Mouse (Mus musculus) CH12.LX (cell line): Measurements from ENCODE around the gene Wdpcp. TPM values are rescaled to one million over a fixed set of nuclear protein-coding genes. Genes with fewer than 3 reads are reported as not detected.

ENCODE experiments used
- DNase-seq: peaks from one replicate; pipeline ENCODE4 v3.0.0-alpha.2; 2013; ENCODE audit errors: extremely low read depth
- H3K27ac ChIP-seq: 2 replicates; pipeline ENCODE4 v1.5.1; 2012; ENCODE audit warnings: low read depth, mild to moderate bottlenecking, control low read depth, moderate library complexity; ENCODE audit not compliant: insufficient read depth
- H3K27me3 ChIP-seq: replicated peaks from 2 replicates; pipeline ENCODE3; 2012; ENCODE audit warnings: inconsistent platforms
- H3K36me3 ChIP-seq, 2 experiments: replicated peaks in 1 of 2; 2 replicates each; pipeline versions ENCODE3 to v1.6.1; 2012; ENCODE audit warnings: inconsistent platforms in 1 of 2, low read length in 1 of 2, mild to moderate bottlenecking in 1 of 2, mixed read lengths in 1 of 2, moderate library complexity in 1 of 2; ENCODE audit not compliant: control insufficient read depth in 1 of 2, insufficient read depth in 1 of 2
- H3K4me1 ChIP-seq, 2 experiments: 2 replicates each; pipeline ENCODE4 v1.6.1; 2012; ENCODE audit warnings: inconsistent platforms in 1 of 2, moderate library complexity in 1 of 2; ENCODE audit not compliant: insufficient read depth in 2 of 2, control insufficient read depth in 1 of 2
- H3K4me2 ChIP-seq: 2 replicates; pipeline ENCODE4 v1.6.1; 2012; ENCODE audit warnings: low read depth, mild to moderate bottlenecking, control low read depth; ENCODE audit not compliant: poor library complexity, insufficient read depth, severe bottlenecking
- H3K4me3 ChIP-seq, 3 experiments: fragments of 150-350 bp in 1 of 3; sonication (generic) in 1 of 3; replicated peaks in 1 of 3; 2 replicates each; pipeline versions ENCODE3 to v1.5.1; 2011 to 2012; ENCODE audit warnings: low read depth in 2 of 3, low read length in 2 of 3, mild to moderate bottlenecking in 2 of 3, moderate library complexity in 2 of 3, control low read depth in 1 of 3, improper control_type of control experiment in 1 of 3, inconsistent platforms in 1 of 3, mixed read lengths in 1 of 3; ENCODE audit not compliant: poor library complexity in 1 of 3
- H3K79me2 ChIP-seq: replicated peaks from 2 replicates; pipeline ENCODE4 v1.6.1; 2012; ENCODE audit warnings: mild to moderate bottlenecking, moderate library complexity; ENCODE audit not compliant: control insufficient read depth, poor library complexity, insufficient read depth, severe bottlenecking; ENCODE audit errors: extremely low read depth
- H3K9ac ChIP-seq: 2 replicates; pipeline ENCODE4 v1.6.1; 2012; ENCODE audit warnings: low read depth, mild to moderate bottlenecking, control low read depth, moderate library complexity; ENCODE audit not compliant: insufficient read depth
- H3K9me3 ChIP-seq: replicated peaks from 2 replicates; pipeline ENCODE3; 2012; ENCODE audit warnings: low read length, inconsistent platforms, mixed read lengths
- BHLHE40 ChIP-seq: IDR thresholded peaks from 2 replicates; pipeline ENCODE4 v1.6.1; 2011; ENCODE audit warnings: mild to moderate bottlenecking, low read depth, low read length, improper control_type of control experiment
- CHD2 ChIP-seq: IDR thresholded peaks from 2 replicates; pipeline ENCODE4 v1.6.1; 2011; ENCODE audit warnings: low read length, improper control_type of control experiment
- ELF1 ChIP-seq: IDR thresholded peaks from 2 replicates; pipeline ENCODE4 v1.6.1; 2014; ENCODE audit warnings: low read depth, mild to moderate bottlenecking, inconsistent platforms, low read length, improper control_type of control experiment
- EP300 ChIP-seq: IDR thresholded peaks from 2 replicates; pipeline ENCODE4 v1.6.1; 2011; ENCODE audit warnings: low read length, improper control_type of control experiment
- IRF4 ChIP-seq: IDR thresholded peaks from 2 replicates; pipeline ENCODE4 v1.6.1; 2014; ENCODE audit warnings: low read depth, mild to moderate bottlenecking, inconsistent platforms, low read length, improper control_type of control experiment
- JUN ChIP-seq: IDR thresholded peaks from 2 replicates; pipeline ENCODE4 v1.6.1; 2011; ENCODE audit warnings: low read depth, mild to moderate bottlenecking, low read length, improper control_type of control experiment, moderate library complexity; ENCODE audit not compliant: insufficient read depth
- JUND ChIP-seq: conservative IDR thresholded peaks from 2 replicates; pipeline ENCODE4 v1.6.1; 2011; ENCODE audit warnings: low read depth, low read length, improper control_type of control experiment
- MAFK ChIP-seq: IDR thresholded peaks from 2 replicates; pipeline ENCODE4 v1.6.1; 2011; ENCODE audit warnings: low read length, improper control_type of control experiment; ENCODE audit not compliant: insufficient replicate concordance
- MAX ChIP-seq: IDR thresholded peaks from 2 replicates; pipeline ENCODE4 v1.6.1; 2011; ENCODE audit warnings: low read length, improper control_type of control experiment
- MAZ ChIP-seq: IDR thresholded peaks from 2 replicates; pipeline ENCODE4 v1.6.1; 2012; ENCODE audit warnings: low read depth, mild to moderate bottlenecking, inconsistent platforms, low read length, improper control_type of control experiment, moderate library complexity
- MYC ChIP-seq: IDR thresholded peaks from 2 replicates; pipeline ENCODE4 v1.6.1; 2011; ENCODE audit warnings: low read depth, mild to moderate bottlenecking, improper control_type of control experiment, low read length
- NELFE ChIP-seq: IDR thresholded peaks from 2 replicates; pipeline ENCODE4 v1.6.1; 2011; ENCODE audit warnings: low read depth, low read length, improper control_type of control experiment
- NRF1 ChIP-seq: IDR thresholded peaks from 2 replicates; pipeline ENCODE4 v1.6.1; 2014; ENCODE audit warnings: low read depth, mild to moderate bottlenecking, inconsistent platforms, low read length, improper control_type of control experiment, moderate library complexity
- POLR2A ChIP-seq: IDR thresholded peaks from 2 replicates; pipeline ENCODE4 v1.6.1; 2011; ENCODE audit warnings: low read depth, mild to moderate bottlenecking, improper control_type of control experiment, low read length
- POLR2AphosphoS2 ChIP-seq: IDR thresholded peaks from 2 replicates; pipeline ENCODE4 v1.6.1; 2011; ENCODE audit warnings: low read depth, low read length, improper control_type of control experiment
- SIN3A ChIP-seq: IDR thresholded peaks from 2 replicates; pipeline ENCODE4 v1.6.1; 2012; ENCODE audit warnings: low read length, improper control_type of control experiment, inconsistent platforms
- TBP ChIP-seq: conservative IDR thresholded peaks from 2 replicates; pipeline ENCODE4 v1.6.1; 2011; ENCODE audit warnings: low read depth, low read length, improper control_type of control experiment
- TCF12 ChIP-seq: IDR thresholded peaks from 2 replicates; pipeline ENCODE4 v1.6.1; 2014; ENCODE audit warnings: low read depth, mild to moderate bottlenecking, inconsistent platforms, low read length, improper control_type of control experiment
- UBTF ChIP-seq: IDR thresholded peaks from 2 replicates; pipeline ENCODE4 v1.6.1; 2012; ENCODE audit warnings: low read depth, mild to moderate bottlenecking, inconsistent platforms, low read length, improper control_type of control experiment, moderate library complexity
- USF2 ChIP-seq: conservative IDR thresholded peaks from 2 replicates; pipeline ENCODE4 v1.6.1; 2011; ENCODE audit warnings: low read depth, low read length, improper control_type of control experiment
- ZNF384 ChIP-seq: IDR thresholded peaks from 2 replicates; pipeline ENCODE4 v1.6.1; 2012; ENCODE audit warnings: low read depth, low read length, improper control_type of control experiment, inconsistent platforms
- dilution Hi-C: fragments of 300-500 bp; cut with MboI; formaldehyde crosslinking; loops from 2 replicates; pipeline ENCODE4 v1.14.3; 2020; ENCODE audit warnings: low sequenced_read_pairs; ENCODE audit not compliant: extremely low pct_unique_long_range_greater_than_20kb, extremely low pct_ligation_motif_present
- in situ Hi-C: fragments of 300-500 bp; cut with MboI; formaldehyde crosslinking; loops from 3 replicates; pipeline ENCODE4 v1.14.3; 2019; ENCODE audit warnings: low sequenced_read_pairs, low pct_ligation_motif_present, low pct_unique_long_range_greater_than_20kb, mixed read lengths
- polyA plus RNA-seq: library from polyadenylated mRNA; unstranded; fragments of >175 nt; gene quantifications from 2 replicates; pipeline ENCODE4 v1.2.1, GENCODE M21; 2012; ENCODE audit warnings: low read depth; ENCODE audit not compliant: insufficient read length
- total RNA-seq, 2 experiments: library from RNA; depleted of rRNA; stranded (reverse); fragments of 300-350 nt in 1 of 2; fragments of >200 nt in 1 of 2; gene quantifications; 2 replicates each; pipeline ENCODE4 v1.2.3; 2012 to 2014

Gene Wdpcp
- total and polyA plus RNA-seq, 3 experiments, result 3.2 to 5.6 (median 4.8) TPM

DNA sequence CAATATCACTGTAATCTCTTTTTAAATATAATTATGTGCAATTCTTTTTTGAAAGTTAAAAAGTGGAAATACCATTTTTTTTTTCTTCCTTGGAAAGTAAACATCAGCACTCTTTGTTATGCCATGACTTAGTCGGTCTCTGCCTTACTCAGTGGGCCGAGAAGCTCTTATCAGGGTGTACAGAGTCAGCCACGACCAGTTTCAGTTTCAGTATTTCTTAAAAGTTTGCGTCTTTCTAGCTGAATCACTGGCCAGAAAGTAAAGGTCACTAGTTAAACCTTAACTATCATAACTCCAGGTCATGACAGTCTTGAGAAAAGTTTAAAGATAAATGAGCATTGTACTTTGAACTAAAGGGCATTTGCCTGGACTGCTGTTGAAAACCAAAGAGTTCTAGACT, 22.3 kb upstream of the Wdpcp start (continued):
- peak; percentile 60 for TF ChIP-seq MYC
- peak; percentile 77; the same call in 1 of the 2 replicates for TF ChIP-seq SIN3A
- TF ChIP-seq MAFK, result peak; percentile 67; the same call in 1 of the 2 replicates
- TF ChIP-seq CHD2, result 0 out of 2 replicates have a peak, but pooled peaks have one; percentile 38
- TF ChIP-seq NELFE, result peak; percentile 58; the same call in 1 of the 2 replicates
- no peak for TF ChIP-seq ELF1
- TF ChIP-seq, all 38 proteins: peak for 19

DNA sequence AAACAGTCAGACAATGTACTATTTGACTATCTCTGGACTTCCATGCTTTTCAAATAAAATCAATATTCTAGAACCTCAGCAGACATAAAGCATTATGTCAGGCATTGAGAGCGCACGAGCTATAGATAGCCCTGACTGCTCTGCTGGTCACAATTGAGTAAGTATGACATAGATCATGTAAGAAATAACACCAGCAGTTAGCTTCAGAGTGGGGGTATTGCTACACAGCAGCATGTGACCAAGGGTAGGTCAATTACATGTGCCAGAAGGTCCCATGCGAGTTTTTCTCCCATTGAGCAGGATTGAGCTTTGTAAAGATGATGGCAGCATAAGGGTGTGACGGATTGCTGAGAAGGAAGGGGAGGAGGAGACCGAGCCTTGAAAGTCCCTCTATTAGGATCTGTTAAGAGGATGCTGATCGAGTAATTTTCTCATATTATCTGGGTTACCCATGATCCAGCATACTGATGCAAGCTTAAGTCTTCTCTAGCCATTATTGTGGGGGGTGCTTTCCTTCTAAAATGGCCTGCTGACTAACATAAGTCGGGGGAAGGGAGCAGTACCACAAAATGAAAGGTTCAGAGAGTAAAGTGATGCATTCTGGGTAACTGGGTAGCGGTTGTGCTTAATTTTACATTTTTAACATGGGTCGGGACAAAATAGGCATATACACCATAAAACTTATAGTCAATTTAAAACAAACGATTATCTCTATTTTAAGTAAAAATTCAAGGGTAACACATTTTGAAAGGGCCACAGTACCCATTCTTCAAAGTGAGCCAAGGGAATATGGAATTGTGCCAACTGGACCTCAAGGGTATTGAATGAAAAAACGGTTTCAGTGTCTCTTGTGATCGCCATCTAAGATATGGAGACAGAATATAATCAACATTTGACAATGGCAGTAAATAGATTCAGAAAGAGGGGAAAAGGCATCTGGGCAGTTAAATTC, 21.5 kb upstream of the Wdpcp start:
- peaks cover 0 to 5% of the 10 kb centered on the region in 2 experiments for H3K36me3 ChIP-seq
- no peaks in the 10 kb centered on the region for H3K27me3 ChIP-seq
- peak overlapping the region; percentile 59 for H3K27ac ChIP-seq
- peak overlapping the region in 2 of 3 experiments; percentile 9 to 12 for H3K4me3 ChIP-seq
- dilution Hi-C loops (no loop called here), in situ Hi-C loops (no loop called here)
- DNase-seq, result no peak
- H3K79me2 ChIP-seq, result no peaks in the 10 kb centered on the region
- H3K4me2 ChIP-seq, result peak overlapping the region; percentile 90
- TF ChIP-seq BHLHE40, result peak; percentile 61
- peak; percentile 53; the same call in 1 of the 2 replicates for TF ChIP-seq CHD2
- peak; percentile 32; the same call in 1 of the 2 replicates for TF ChIP-seq TCF12
- no peak; the same call in 1 of the 2 replicates for TF ChIP-seq MAX
- no peak for TF ChIP-seq MAZ
- peak; percentile 60; the same call in 1 of the 2 replicates for TF ChIP-seq TBP
- no peak for TF ChIP-seq ZNF384
- no peak for TF ChIP-seq POLR2AphosphoS2
- TF ChIP-seq USF2, result 0 out of 2 replicates have a peak, but pooled peaks have one; percentile 7
- TF ChIP-seq POLR2A, result peak; percentile 27; the same call in 1 of the 2 replicates
- TF ChIP-seq JUND, result no peak
- TF ChIP-seq JUN, result no peak
- no peak for TF ChIP-seq UBTF
- no peak for TF ChIP-seq NRF1
- 0 out of 2 replicates have a peak, but pooled peaks have one; percentile 21 for TF ChIP-seq IRF4
- no peak for TF ChIP-seq EP300
- H3K4me1 ChIP-seq, result peaks cover 11 to 30% of the 10 kb centered on the region in 2 experiments
- peak overlapping the region; percentile 73 for H3K9ac ChIP-seq
- no peaks in the 10 kb centered on the region for H3K9me3 ChIP-seq
